Mouse (Mus musculus): ENCODE results near the gene Cdh6. TPM values are rescaled to one million over a fixed set of nuclear protein-coding genes. Genes with fewer than 3 reads are reported as not detected.

Gene Cdh6
- 10 to 100 TPM; 21.3 to 25.3 TPM for total RNA-seq (2021)
- long read RNA-seq, experiment 1, full-length matches to known transcripts, result 10 of 24 reads
- long read RNA-seq, experiment 1, partial matches to known transcripts, result 3 of 24 reads
- long read RNA-seq, experiment 1, other reads (novel, unspliced or antisense), result 11 of 24 reads
- long read RNA-seq, experiment 2, full-length matches to known transcripts, result 3 of 6 reads
- long read RNA-seq, experiment 2, partial matches to known transcripts, result 0 of 6 reads
- long read RNA-seq, experiment 2, other reads (novel, unspliced or antisense), result 3 of 6 reads

DNA sequence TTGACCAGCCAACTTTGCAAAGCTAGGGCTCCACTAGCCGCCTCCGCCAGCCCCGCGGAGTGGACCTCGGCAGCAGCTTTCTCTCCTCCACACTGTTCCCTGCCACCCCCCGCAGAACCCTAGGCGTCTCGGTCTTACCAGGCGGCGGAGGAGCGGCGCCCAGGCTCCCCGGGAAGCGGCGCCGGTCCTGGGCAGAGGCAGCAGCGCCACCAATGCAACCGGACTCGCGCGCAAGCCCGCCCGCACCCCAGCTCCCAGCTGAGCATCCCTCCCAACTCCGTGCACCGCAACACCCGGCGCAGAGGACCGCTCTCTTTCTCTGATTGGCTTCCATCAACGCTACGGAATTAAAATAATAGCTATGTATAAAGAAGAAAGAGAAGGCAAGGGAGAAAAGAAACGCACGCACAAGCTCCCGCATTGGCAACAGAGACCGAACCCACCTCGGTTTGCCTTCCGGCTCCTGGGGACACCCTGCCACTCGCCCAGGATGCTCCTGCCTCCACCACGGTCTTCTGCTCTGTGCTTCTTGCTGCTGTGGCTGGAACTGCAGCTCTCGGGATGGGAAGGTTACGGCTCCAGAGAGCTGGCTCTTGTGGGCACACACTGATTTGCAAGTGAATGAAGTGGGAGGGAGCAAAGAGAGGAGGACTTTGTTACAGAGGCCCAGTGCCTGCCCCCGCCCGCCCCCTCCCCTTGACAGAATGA, at the start of gene Cdh6:
TSS of gene Cdh6 (minus strand) at position 605 of the 708 bp plus-strand sequence.
- DNase-seq (ENCODE audit: extremely low spot score in 1 of 2, low spot score in 2 of 2), result peak; percentile 56 to 74
- peak; percentile 38 for TF ChIP-seq CTCF (IDR thresholded peaks at IDR 0.05)
- intact Hi-C loops (cut with DNase I), result loop anchor here (2.0 kb wide), 2 partner anchors 34 to 82 kb away; no protein-coding TSS in a partner anchor
- Histone ChIP-seq H3K27ac (peak within 1 kb of the TSS; percentile 94), H3K4me3 (peak within 1 kb of the TSS; percentile 82)

DNA sequence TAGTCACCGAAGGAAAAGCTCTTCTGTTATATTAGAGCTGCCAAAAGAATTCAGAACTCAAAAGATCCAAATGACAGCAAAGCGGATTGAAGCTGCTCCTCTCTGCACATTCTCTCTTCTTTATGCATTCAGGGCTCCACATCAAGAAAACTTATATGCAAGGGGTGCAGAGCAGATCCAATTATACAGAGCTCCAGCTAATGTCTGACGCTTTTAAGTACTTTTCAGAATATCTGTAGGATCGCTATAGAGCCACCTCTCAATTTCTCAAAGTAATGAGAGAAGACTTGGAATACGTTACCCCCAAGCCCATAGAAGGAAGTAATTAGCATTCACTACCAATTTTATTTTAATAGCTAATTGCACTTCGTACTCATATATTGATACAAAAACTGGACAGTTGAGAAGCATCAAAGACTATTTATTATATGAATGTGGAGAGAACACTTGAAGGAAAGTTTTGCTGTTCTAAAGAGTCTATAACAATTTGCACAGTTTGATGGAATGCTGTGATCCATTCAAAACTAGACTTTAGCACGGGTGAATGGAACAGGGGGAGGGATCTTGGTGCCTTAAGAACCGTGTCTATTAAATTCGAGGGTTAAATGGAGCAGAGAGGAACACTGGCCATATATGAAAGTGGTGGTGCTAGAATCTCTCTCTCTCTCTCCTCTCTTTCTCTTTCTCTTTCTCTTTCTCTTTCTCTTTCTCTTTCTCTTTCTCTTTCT, 46.4 kb upstream of the Cdh6 start:
- Histone ChIP-seq H3K27ac (no peak overlapping the region), H3K4me3 (no peak overlapping the region)
- DNase-seq (ENCODE audit: extremely low spot score in 1 of 2, low spot score in 2 of 2), result no peak
- TF ChIP-seq CTCF (IDR thresholded peaks at IDR 0.05), result no peak
- intact Hi-C loops (cut with DNase I), result no loop called here

DNA sequence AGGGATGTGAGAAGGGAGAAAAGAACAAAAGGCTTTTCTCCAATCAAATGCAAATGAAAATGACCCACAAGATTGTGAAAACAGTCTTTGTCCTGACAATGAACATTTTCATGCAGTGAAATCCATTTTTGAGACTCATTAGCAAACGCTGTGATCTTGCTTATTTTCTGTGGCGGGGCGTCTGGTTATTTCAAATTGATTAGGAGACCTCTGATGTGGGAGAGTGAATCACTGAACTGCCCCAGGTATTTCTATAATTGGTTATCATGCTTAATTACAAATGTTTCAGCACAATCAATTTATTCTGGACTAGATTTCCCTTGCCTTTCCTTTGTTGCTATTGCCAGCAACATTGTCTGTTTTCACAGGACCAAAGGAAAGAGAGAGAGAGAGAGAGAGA, 44.3 kb upstream of the Cdh6 start:
- TF ChIP-seq CTCF (IDR thresholded peaks at IDR 0.05), result no peak
- DNase-seq (ENCODE audit: extremely low spot score in 1 of 2, low spot score in 2 of 2), result no peak
- intact Hi-C loops (cut with DNase I), result no loop called here
- H3K27ac ChIP-seq, result no peak overlapping the region
- H3K4me3 ChIP-seq, result no peak overlapping the region

DNA sequence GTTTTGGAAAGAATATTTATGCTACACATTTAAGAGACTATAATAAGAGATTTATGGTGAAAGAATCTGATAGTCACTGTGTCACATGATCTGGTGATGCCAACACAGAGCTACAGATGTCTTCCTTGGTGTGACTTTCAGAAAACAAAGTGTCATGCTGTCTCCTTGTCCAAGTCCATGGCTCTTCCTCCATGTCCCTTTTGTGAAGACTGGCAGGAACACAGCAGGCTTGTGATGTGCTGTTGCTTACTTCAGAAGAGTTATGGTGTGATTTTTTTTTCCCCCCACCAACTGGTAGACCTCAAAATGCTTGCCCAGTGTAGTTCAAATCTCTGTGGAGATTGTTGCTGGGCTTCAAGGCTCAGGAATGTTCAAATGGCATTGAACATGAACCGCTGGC, 43.7 kb upstream of the Cdh6 start:
- Histone ChIP-seq H3K27ac (no peak overlapping the region), H3K4me3 (no peak overlapping the region)
- intact Hi-C loops (cut with DNase I), result no loop called here
- no peak for TF ChIP-seq CTCF (IDR thresholded peaks at IDR 0.05)
- no peak for DNase-seq (ENCODE audit: extremely low spot score in 1 of 2, low spot score in 2 of 2)

GRCm38 (mm10) chr15:13212956-13213355, 39.5 kb upstream of the Cdh6 start:
- DNase-seq (ENCODE audit: extremely low spot score in 1 of 2, low spot score in 2 of 2), result no peak
- TF ChIP-seq CTCF (IDR thresholded peaks at IDR 0.05), result no peak
- intact Hi-C loops (cut with DNase I), result no loop called here
- Histone ChIP-seq H3K27ac (no peak overlapping the region), H3K4me3 (no peak overlapping the region)

- intact Hi-C loops (cut with DNase I), result no loop called here
- no peak for DNase-seq (ENCODE audit: extremely low spot score in 1 of 2, low spot score in 2 of 2)
- TF ChIP-seq CTCF (IDR thresholded peaks at IDR 0.05), result no peak
- no peak overlapping the region for H3K27ac ChIP-seq
- H3K4me3 ChIP-seq, result no peak overlapping the region
Observed at GRCm38 (mm10) chr15:13212027-13212685, 38.7 kb upstream of the Cdh6 start.

- Histone ChIP-seq H3K27ac (no peak overlapping the region), H3K4me3 (no peak overlapping the region)
- intact Hi-C loops (cut with DNase I), result no loop called here
- peak in 1 of 2 experiments; percentile 16 for DNase-seq (ENCODE audit: extremely low spot score in 1 of 2, low spot score in 2 of 2)
- no peak for TF ChIP-seq CTCF (IDR thresholded peaks at IDR 0.05)
Observed at GRCm38 (mm10) chr15:13210186-13210585, 36.7 kb upstream of the Cdh6 start.

DNA sequence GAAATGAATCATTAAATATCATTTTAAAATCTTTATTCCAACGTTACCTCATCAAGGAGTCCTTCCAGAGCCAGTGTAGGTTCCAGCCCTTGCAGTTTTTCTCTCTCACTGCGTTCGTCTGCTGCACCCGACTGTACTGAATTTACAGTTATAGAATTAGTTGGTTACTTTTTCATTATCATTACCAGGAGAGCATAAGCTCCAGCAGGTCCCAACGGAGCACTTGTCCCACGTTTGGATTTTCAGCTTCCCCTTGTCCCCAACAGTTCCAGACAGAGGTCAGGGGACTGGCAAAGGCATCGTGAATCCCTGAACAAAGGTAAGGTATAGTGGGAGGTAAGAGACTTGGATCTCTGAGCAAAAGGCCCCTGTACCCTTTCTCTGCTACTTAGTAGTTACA, 35.2 kb upstream of the Cdh6 start:
- intact Hi-C loops (cut with DNase I), result no loop called here
- no peak overlapping the region for H3K4me3 ChIP-seq

GRCm38 (mm10) chr15:13196237-13196636, 22.8 kb upstream of the Cdh6 start:
- no peak for DNase-seq (ENCODE audit: extremely low spot score in 1 of 2, low spot score in 2 of 2)
- Histone ChIP-seq H3K4me3 (no peak overlapping the region), H3K27ac (no peak overlapping the region)
- intact Hi-C loops (cut with DNase I), result no loop called here
- no peak for TF ChIP-seq CTCF (IDR thresholded peaks at IDR 0.05)

More for the DNA sequence above, 35.2 kb upstream of the Cdh6 start:
- DNase-seq (ENCODE audit: extremely low spot score in 1 of 2, low spot score in 2 of 2), result no peak
- TF ChIP-seq CTCF (IDR thresholded peaks at IDR 0.05), result no peak
- H3K27ac ChIP-seq, result no peak overlapping the region

DNA sequence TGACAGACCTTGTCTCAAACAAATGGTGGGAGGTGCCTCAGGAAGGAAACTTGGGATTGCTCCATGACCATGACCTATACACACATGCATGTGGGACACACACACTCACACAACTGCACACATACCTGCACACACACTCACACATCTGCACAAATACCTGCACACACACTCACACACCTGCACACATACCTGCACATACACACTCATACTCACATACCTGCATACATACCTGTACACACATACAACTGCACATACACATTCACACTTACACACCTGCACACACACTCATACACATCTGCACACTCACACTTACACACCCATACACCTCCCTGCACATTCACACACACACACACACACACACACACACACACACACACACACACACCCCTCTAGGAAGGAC, 20.6 kb upstream of the Cdh6 start:
- TF ChIP-seq CTCF (IDR thresholded peaks at IDR 0.05), result no peak
- intact Hi-C loops (cut with DNase I), result no loop called here

DNA sequence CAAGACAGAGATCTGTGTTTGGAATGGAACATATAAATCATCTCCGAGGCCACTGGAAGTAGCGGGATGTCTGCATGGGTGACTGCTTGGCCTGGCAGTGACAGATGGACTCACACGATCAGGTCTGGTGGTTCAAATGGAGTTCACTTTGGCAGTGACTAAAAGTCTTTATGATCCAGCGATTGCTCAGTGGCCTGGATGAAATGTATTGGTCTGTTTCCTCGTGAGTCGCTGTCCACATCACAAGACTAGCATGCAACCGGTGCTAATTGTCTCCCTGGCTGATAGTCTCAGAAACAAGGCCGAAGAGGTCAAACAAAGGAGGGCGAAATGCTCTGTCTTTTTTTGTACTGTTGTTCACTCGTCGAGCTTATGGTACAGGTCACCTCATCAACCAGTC, 19.6 kb upstream of the Cdh6 start:
- no peak for DNase-seq (ENCODE audit: extremely low spot score in 1 of 2, low spot score in 2 of 2)
- Histone ChIP-seq H3K27ac (no peak overlapping the region), H3K4me3 (no peak overlapping the region)
- TF ChIP-seq CTCF (IDR thresholded peaks at IDR 0.05), result no peak
- intact Hi-C loops (cut with DNase I), result no loop called here

More for the DNA sequence above, 20.6 kb upstream of the Cdh6 start:
- Histone ChIP-seq H3K4me3 (no peak overlapping the region), H3K27ac (no peak overlapping the region)
- DNase-seq (ENCODE audit: extremely low spot score in 1 of 2, low spot score in 2 of 2), result no peak

All from left cerebral cortex, adult 2 months (tissue).